Mouse (Mus musculus) liver, postnatal 0 days (tissue): ENCODE data around the gene Lancl1.

Source experiments
- CTCF ChIP-seq: sonication (generic); IDR thresholded peaks from 2 replicates; pipeline ENCODE4 v1.5.1; 2016; ENCODE audit warnings: antibody characterized with exemption, low read depth
- EP300 ChIP-seq: IDR thresholded peaks from 2 replicates; pipeline ENCODE4 v1.6.1; 2016; ENCODE audit warnings: antibody characterized with exemption, low read depth, mild to moderate bottlenecking

- TF ChIP-seq CTCF = no peak
- TF ChIP-seq EP300 = no peak
These were observed 52.8 kb downstream of the Lancl1 start for GRCm38 (mm10) chr1:66985906-66986305.
